Mouse (Mus musculus): ENCODE measurements at regions not wholly inside any gene's neighbourhood (a gene's known extent, or its start where the extent isn't known, plus 50 kb on each side); places are given as distances from the start of the nearest gene placed in this dataset.
A peak's percentile ranks its signal among the peaks of the same experiment; 100 is the strongest.

DNA sequence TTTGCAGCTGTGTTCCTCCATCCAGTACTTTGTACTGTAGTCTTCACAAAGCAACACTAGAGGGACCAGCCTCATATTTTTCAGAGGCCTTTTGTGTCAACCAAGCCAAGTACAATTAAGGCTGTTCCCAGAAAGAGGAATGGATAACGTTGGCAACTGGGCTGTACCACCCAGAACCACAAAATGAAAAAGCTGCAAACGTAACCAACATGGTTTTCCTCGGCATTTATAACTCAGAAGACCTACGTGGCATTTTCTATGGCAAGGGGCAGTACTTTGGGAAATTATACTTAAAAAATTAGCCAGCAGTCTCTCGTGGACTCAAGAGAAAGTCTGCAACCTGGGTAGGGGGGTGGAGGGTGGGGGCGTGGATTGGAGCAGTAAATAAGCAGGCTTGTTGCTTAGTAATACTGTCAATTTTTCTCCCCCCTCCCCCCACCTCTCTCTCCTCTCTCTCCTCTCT, 87.3 kb upstream of the Col1a2 start:
- peak overlapping the region; percentile 29; the same call in 1 of the 2 replicates for H3K4me2 ChIP-seq (ENCODE audit: low read depth, low read length)
- H3K36me3 ChIP-seq (ENCODE audit: control insufficient read depth, insufficient read depth, low read length) = no peaks in the 10 kb centered on the region
- no peaks in the 10 kb centered on the region for H3K27me3 ChIP-seq (ENCODE audit: control insufficient read depth, insufficient read depth, low read length)
- ATAC-seq (ENCODE audit: low read depth) = peak; percentile 88
- peak overlapping the region; percentile 29; the same call in 1 of the 2 replicates for H3K27ac ChIP-seq (ENCODE audit: low read depth, low read length)
- no peak overlapping the region for H3K4me3 ChIP-seq (ENCODE audit: low read depth, low read length)
- 16% methylated on average over 6 of the region's 6 CpGs for WGBS
- no peaks in the 10 kb centered on the region for H3K9me3 ChIP-seq (ENCODE audit: control insufficient read depth, low read length)
- peaks cover 2% of the 10 kb centered on the region; the same call in 1 of the 2 replicates for H3K4me1 ChIP-seq (ENCODE audit: control insufficient read depth, insufficient read depth, low read length)
- no peak overlapping the region for H3K9ac ChIP-seq (replicated peaks; ENCODE audit: low read depth, low read length)

DNA sequence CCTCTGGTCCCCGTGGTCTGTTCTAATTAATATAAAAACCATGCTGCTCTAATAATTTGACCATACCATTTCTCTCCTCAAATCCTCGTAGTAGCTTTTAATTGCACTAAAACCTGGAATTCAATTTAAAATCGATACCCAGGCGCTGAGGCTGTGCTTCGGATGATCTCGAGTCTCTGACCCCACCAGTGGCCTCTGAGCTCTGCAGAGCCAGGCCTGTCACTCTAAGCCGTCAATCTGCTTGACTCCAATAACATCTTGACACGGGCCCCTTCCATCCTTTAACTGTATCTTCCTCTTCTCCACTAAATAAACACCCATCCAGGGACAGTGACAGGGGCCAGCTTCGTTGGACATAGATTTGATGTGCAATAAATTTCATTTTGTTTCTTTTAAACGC, 86.2 kb upstream of the Col1a2 start:
- peak; percentile 29; the same call in 1 of the 2 replicates for ATAC-seq (ENCODE audit: low read depth)
- no peak overlapping the region for H3K27ac ChIP-seq (ENCODE audit: low read depth, low read length)
- no peaks in the 10 kb centered on the region for H3K36me3 ChIP-seq (ENCODE audit: control insufficient read depth, insufficient read depth, low read length)
- no peaks in the 10 kb centered on the region for H3K27me3 ChIP-seq (ENCODE audit: control insufficient read depth, insufficient read depth, low read length)
- H3K9ac ChIP-seq (replicated peaks; ENCODE audit: low read depth, low read length) = no peak overlapping the region
- H3K9me3 ChIP-seq (ENCODE audit: control insufficient read depth, low read length) = no peaks in the 10 kb centered on the region
- peaks cover 2% of the 10 kb centered on the region; the same call in 1 of the 2 replicates for H3K4me1 ChIP-seq (ENCODE audit: control insufficient read depth, insufficient read depth, low read length)
- H3K4me2 ChIP-seq (ENCODE audit: low read depth, low read length) = no peak overlapping the region
- 50% methylated on average over 10 of the region's 10 CpGs for WGBS
- H3K4me3 ChIP-seq (ENCODE audit: low read depth, low read length) = no peak overlapping the region

GRCm38 (mm10) chr6:4418941-4419351, 85.7 kb upstream of the Col1a2 start:
- Histone ChIP-seq H3K4me1 (ENCODE audit: control insufficient read depth, insufficient read depth, low read length) (peaks cover 2% of the 10 kb centered on the region; the same call in 1 of the 2 replicates), H3K9me3 (ENCODE audit: control insufficient read depth, low read length) (no peaks in the 10 kb centered on the region), H3K27me3 (ENCODE audit: control insufficient read depth, insufficient read depth, low read length) (no peaks in the 10 kb centered on the region), H3K27ac (ENCODE audit: low read depth, low read length) (no peak overlapping the region), H3K4me3 (ENCODE audit: low read depth, low read length) (no peak overlapping the region), H3K4me2 (ENCODE audit: low read depth, low read length) (no peak overlapping the region), H3K36me3 (ENCODE audit: control insufficient read depth, insufficient read depth, low read length) (no peaks in the 10 kb centered on the region), H3K9ac (replicated peaks; ENCODE audit: low read depth, low read length) (no peak overlapping the region)
- ATAC-seq (ENCODE audit: low read depth) = no peak
- WGBS = 78% methylated on average over 5 of the region's 5 CpGs

GRCm38 (mm10) chr6:4421466-4421865, 83.1 kb upstream of the Col1a2 start:
- H3K27me3 ChIP-seq (ENCODE audit: control insufficient read depth, insufficient read depth, low read length) = no peaks in the 10 kb centered on the region
- no peak overlapping the region for H3K27ac ChIP-seq (ENCODE audit: low read depth, low read length)
- peaks cover 2% of the 10 kb centered on the region; the same call in 1 of the 2 replicates for H3K4me1 ChIP-seq (ENCODE audit: control insufficient read depth, insufficient read depth, low read length)
- H3K9me3 ChIP-seq (ENCODE audit: control insufficient read depth, low read length) = no peaks in the 10 kb centered on the region
- no peak overlapping the region for H3K4me2 ChIP-seq (ENCODE audit: low read depth, low read length)
- WGBS = 78% methylated on average over 7 of the region's 7 CpGs
- no peaks in the 10 kb centered on the region for H3K36me3 ChIP-seq (ENCODE audit: control insufficient read depth, insufficient read depth, low read length)
- no peak for ATAC-seq (ENCODE audit: low read depth)
- H3K4me3 ChIP-seq (ENCODE audit: low read depth, low read length) = no peak overlapping the region
- no peak overlapping the region for H3K9ac ChIP-seq (replicated peaks; ENCODE audit: low read depth, low read length)

DNA sequence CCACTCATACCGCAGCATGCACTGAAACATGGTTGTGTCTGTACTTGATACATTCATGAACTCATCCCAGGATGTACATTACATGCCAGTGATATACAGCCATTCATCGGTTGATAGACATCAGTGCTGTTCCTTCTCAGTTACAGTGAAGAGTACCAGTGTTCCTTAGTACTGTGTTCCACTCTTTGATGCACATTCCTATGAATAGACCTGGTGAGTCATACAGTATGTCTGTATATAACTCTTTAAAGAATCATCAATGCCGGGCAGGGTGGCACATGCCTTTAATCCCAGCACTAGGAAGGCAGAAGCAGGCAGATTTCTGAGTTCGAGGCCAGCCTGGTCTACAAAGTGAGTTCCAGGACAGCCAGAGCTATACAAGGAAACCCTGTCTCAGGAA, 77.5 kb upstream of the Col1a2 start:
- WGBS = 95% methylated on average over 4 of the region's 4 CpGs
- H3K4me3 ChIP-seq (ENCODE audit: low read depth, low read length) = no peak overlapping the region
- no peak overlapping the region for H3K4me2 ChIP-seq (ENCODE audit: low read depth, low read length)
- no peaks in the 10 kb centered on the region for H3K36me3 ChIP-seq (ENCODE audit: control insufficient read depth, insufficient read depth, low read length)
- H3K9me3 ChIP-seq (ENCODE audit: control insufficient read depth, low read length) = no peaks in the 10 kb centered on the region
- no peak overlapping the region for H3K9ac ChIP-seq (replicated peaks; ENCODE audit: low read depth, low read length)
- ATAC-seq (ENCODE audit: low read depth) = no peak
- no peaks in the 10 kb centered on the region for H3K27me3 ChIP-seq (ENCODE audit: control insufficient read depth, insufficient read depth, low read length)
- H3K4me1 ChIP-seq (ENCODE audit: control insufficient read depth, insufficient read depth, low read length) = no peaks in the 10 kb centered on the region
- H3K27ac ChIP-seq (ENCODE audit: low read depth, low read length) = no peak overlapping the region

DNA sequence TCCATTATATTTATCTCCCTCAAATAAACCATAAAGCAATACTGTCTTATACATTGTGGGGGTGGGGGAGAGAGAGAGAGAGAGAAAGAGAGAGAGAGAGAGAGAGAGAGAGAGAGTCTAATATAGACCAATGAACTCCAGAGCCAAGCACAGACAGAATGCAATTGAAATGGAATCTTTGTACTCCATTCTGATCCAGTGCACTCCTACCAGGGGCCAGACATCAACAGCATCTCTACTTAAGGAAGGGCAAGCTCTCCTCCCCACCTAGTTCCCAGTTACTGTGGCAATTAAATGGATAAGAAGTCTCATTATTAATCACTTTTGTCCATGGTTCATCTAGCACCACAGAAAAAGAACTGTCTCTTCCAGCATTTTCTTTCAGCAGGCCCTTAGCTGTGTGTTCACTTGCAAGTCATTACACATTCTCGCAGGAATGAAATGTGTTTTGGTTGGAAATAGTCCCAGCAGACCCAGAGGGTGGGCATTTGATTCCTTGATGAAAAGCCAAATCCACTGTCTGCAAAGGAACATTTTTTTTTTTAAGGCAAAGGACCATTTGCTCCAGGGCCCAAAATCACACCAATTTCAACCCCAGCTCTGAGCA, 73.8 kb upstream of the Col1a2 start:
- Histone ChIP-seq H3K27me3 (ENCODE audit: control insufficient read depth, insufficient read depth, low read length) (no peaks in the 10 kb centered on the region), H3K4me1 (ENCODE audit: control insufficient read depth, insufficient read depth, low read length) (no peaks in the 10 kb centered on the region), H3K36me3 (ENCODE audit: control insufficient read depth, insufficient read depth, low read length) (no peaks in the 10 kb centered on the region), H3K4me2 (ENCODE audit: low read depth, low read length) (no peak overlapping the region), H3K27ac (ENCODE audit: low read depth, low read length) (no peak overlapping the region), H3K4me3 (ENCODE audit: low read depth, low read length) (no peak overlapping the region), H3K9me3 (ENCODE audit: control insufficient read depth, low read length) (no peaks in the 10 kb centered on the region), H3K9ac (replicated peaks; ENCODE audit: low read depth, low read length) (no peak overlapping the region)
- ATAC-seq (ENCODE audit: low read depth) = peak; percentile 82
- WGBS = 36% methylated on average over 1 of the region's 1 CpGs

GRCm38 (mm10) chr6:4432192-4432591, 72.4 kb upstream of the Col1a2 start:
- ATAC-seq (ENCODE audit: low read depth) = no peak
- Histone ChIP-seq H3K4me3 (ENCODE audit: low read depth, low read length) (no peak overlapping the region), H3K36me3 (ENCODE audit: control insufficient read depth, insufficient read depth, low read length) (no peaks in the 10 kb centered on the region), H3K27me3 (ENCODE audit: control insufficient read depth, insufficient read depth, low read length) (no peaks in the 10 kb centered on the region), H3K9ac (replicated peaks; ENCODE audit: low read depth, low read length) (no peak overlapping the region), H3K9me3 (ENCODE audit: control insufficient read depth, low read length) (no peaks in the 10 kb centered on the region), H3K27ac (ENCODE audit: low read depth, low read length) (no peak overlapping the region), H3K4me2 (ENCODE audit: low read depth, low read length) (no peak overlapping the region), H3K4me1 (ENCODE audit: control insufficient read depth, insufficient read depth, low read length) (no peaks in the 10 kb centered on the region)
- WGBS = 87% methylated on average over 8 of the region's 8 CpGs

DNA sequence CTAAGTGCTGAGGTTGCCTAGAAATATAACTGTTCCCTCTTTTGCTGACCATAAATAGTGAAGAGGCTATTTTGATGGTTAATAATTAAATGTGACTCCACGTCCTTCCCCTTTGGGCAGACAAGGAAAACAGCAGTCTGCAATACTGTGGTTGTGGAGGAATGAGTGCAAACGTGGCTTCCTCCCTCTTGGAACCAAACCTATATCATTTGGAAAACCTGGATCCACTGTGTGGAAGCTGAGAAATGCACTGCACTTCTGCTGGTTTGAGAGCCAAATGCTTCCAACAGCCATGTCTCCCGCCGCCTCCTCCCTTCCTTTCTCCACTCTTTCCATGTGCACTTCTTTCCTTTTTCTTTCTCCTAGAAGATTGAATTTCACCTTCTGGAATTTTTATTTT, 68.2 kb upstream of the Col1a2 start:
- H3K9me3 ChIP-seq (ENCODE audit: control insufficient read depth, low read length) = no peaks in the 10 kb centered on the region
- no peaks in the 10 kb centered on the region for H3K36me3 ChIP-seq (ENCODE audit: control insufficient read depth, insufficient read depth, low read length)
- H3K27ac ChIP-seq (ENCODE audit: low read depth, low read length) = no peak overlapping the region
- WGBS = 74% methylated on average over 4 of the region's 4 CpGs
- H3K4me3 ChIP-seq (ENCODE audit: low read depth, low read length) = no peak overlapping the region
- no peaks in the 10 kb centered on the region for H3K4me1 ChIP-seq (ENCODE audit: control insufficient read depth, insufficient read depth, low read length)
- H3K27me3 ChIP-seq (ENCODE audit: control insufficient read depth, insufficient read depth, low read length) = no peaks in the 10 kb centered on the region
- H3K9ac ChIP-seq (replicated peaks; ENCODE audit: low read depth, low read length) = no peak overlapping the region
- no peak overlapping the region for H3K4me2 ChIP-seq (ENCODE audit: low read depth, low read length)
- ATAC-seq (ENCODE audit: low read depth) = no peak

DNA sequence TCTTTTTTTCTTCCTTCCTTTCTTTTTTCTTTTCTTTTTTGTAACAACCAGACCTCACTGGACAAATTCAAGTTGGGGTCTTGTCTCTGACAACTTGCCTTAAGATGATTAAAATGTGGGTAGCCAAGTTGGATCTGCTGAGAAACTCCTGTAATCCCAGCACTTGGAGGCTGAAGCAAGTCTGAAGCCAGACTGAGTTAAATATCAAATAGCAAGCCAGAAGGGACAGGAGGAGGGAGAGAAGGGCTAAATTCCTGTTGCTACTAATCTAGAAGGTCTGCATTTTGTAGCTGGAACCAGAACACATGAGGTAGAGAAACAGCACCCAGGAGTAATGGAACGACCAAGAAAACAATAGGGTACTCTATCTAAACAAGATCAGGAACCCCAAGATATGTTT, 67.7 kb upstream of the Col1a2 start:
- Histone ChIP-seq H3K9ac (replicated peaks; ENCODE audit: low read depth, low read length) (no peak overlapping the region), H3K4me3 (ENCODE audit: low read depth, low read length) (no peak overlapping the region), H3K27me3 (ENCODE audit: control insufficient read depth, insufficient read depth, low read length) (no peaks in the 10 kb centered on the region), H3K36me3 (ENCODE audit: control insufficient read depth, insufficient read depth, low read length) (no peaks in the 10 kb centered on the region), H3K9me3 (ENCODE audit: control insufficient read depth, low read length) (no peaks in the 10 kb centered on the region), H3K27ac (ENCODE audit: low read depth, low read length) (no peak overlapping the region), H3K4me2 (ENCODE audit: low read depth, low read length) (no peak overlapping the region), H3K4me1 (ENCODE audit: control insufficient read depth, insufficient read depth, low read length) (no peaks in the 10 kb centered on the region)
- WGBS = 83% methylated on average over 1 of the region's 1 CpGs
- ATAC-seq (ENCODE audit: low read depth) = no peak

Measured in neural tube, embryonic 14.5 days (tissue).